Mouse (Mus musculus): Measurements from ENCODE around the gene Slc7a4. TPM values are rescaled to one million over a fixed set of nuclear protein-coding genes. Genes with fewer than 3 reads are reported as not detected.
"Not testable (repeated sequence)": the region's sequence is repeated elsewhere in the genome, so short reads cannot be mapped to it uniquely, and the experiment has no call there.

Slc7a4 gene
- polyA plus RNA-seq (2015; fragmentation: Nextera tagmentation; extraction: Ambion mirVana) = 53.9 and 54.6 TPM in 2 replicates

DNA sequence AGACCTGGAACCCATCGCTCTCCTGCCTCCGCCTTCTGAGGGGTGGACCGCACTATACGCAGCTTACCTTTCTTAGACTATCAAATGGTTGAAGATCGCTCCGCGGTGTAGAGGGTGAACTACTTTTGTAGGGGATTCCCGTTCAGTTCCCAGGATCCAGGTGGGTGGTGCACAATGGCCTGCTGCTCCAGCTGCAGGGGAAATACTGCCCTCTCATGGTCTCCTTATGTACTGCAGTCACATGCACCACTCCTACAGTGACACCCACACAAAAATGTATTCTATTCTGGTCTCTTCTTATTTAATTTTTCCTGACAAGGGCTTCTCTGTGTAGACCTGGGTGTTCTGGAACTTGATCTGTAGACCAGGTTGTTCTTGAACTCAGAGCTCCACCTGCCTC lies at the start of gene Slc7a4:
Slc7a4 (minus strand) TSS at position 151 of the 400 bp plus-strand sequence.
- no peak within 1 kb of the TSS for H3K4me2 ChIP-seq (ENCODE audit: low read length)
- no peaks in the 10 kb centered on the region for H3K36me3 ChIP-seq (ENCODE audit: control insufficient read depth, insufficient read depth, low read length)
- ATAC-seq = no peak
- 18% methylated on average over 8 of the region's 8 CpGs for WGBS
- no peak within 1 kb of the TSS for H3K9ac ChIP-seq (ENCODE audit: low read depth, low read length)
- no peaks in the 10 kb centered on the region for H3K27me3 ChIP-seq (replicated peaks; ENCODE audit: control insufficient read depth, insufficient read depth, low read length)
- H3K27ac ChIP-seq (ENCODE audit: low read depth, low read length) = no peak within 1 kb of the TSS
- H3K4me3 ChIP-seq (ENCODE audit: low read length) = no peak within 1 kb of the TSS
- H3K4me1 ChIP-seq (ENCODE audit: control insufficient read depth, insufficient read depth, low read depth, low read length) = no peaks in the 10 kb centered on the region
- 0 out of 2 replicates have a peak, but pooled peaks cover under 1% of the 10 kb centered on the region for H3K9me3 ChIP-seq (ENCODE audit: control insufficient read depth, low read length)

GRCm38 (mm10) chr16:17632580-17632979 lies 49.6 kb upstream of the Slc7a4 start:
- ATAC-seq = no peak
- Histone ChIP-seq H3K4me3 (ENCODE audit: low read length) (no peak overlapping the region), H3K9ac (ENCODE audit: low read depth, low read length) (no peak overlapping the region), H3K4me2 (ENCODE audit: low read length) (no peak overlapping the region), H3K36me3 (ENCODE audit: control insufficient read depth, insufficient read depth, low read length) (peaks cover 38% of the 10 kb centered on the region), H3K27ac (ENCODE audit: low read depth, low read length) (no peak overlapping the region), H3K4me1 (ENCODE audit: control insufficient read depth, insufficient read depth, low read depth, low read length) (no peaks in the 10 kb centered on the region), H3K9me3 (ENCODE audit: control insufficient read depth, low read length) (no peaks in the 10 kb centered on the region), H3K27me3 (replicated peaks; ENCODE audit: control insufficient read depth, insufficient read depth, low read length) (no peaks in the 10 kb centered on the region)
- WGBS = 93% methylated on average over 2 of the region's 2 CpGs

DNA sequence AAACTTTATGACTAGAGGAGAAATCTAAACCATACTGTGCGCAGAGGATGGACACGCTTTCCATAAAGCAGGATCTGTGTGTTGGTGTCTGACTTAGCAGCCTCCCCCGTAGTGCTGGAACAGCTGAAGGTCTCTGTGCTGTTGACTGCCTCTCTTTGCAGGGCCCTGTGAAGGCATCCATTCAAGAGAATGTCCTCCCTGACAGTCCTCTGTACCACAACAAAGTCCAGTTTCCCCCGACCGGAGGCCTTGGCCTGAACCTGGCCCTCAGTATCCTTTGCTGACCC lies 43.2 kb upstream of the Slc7a4 start:
- peaks cover 48% of the 10 kb centered on the region for H3K36me3 ChIP-seq (ENCODE audit: control insufficient read depth, insufficient read depth, low read length)
- H3K27me3 ChIP-seq (replicated peaks; ENCODE audit: control insufficient read depth, insufficient read depth, low read length) = no peaks in the 10 kb centered on the region
- H3K4me2 ChIP-seq (ENCODE audit: low read length) = no peak overlapping the region
- no peak for ATAC-seq
- H3K4me1 ChIP-seq (ENCODE audit: control insufficient read depth, insufficient read depth, low read depth, low read length) = no peaks in the 10 kb centered on the region
- no peak overlapping the region for H3K27ac ChIP-seq (ENCODE audit: low read depth, low read length)
- no peak overlapping the region for H3K4me3 ChIP-seq (ENCODE audit: low read length)
- no peaks in the 10 kb centered on the region for H3K9me3 ChIP-seq (ENCODE audit: control insufficient read depth, low read length)
- WGBS = 93% methylated on average over 5 of the region's 5 CpGs
- no peak overlapping the region for H3K9ac ChIP-seq (ENCODE audit: low read depth, low read length)

- WGBS = 68% methylated on average over 8 of the region's 8 CpGs
- Histone ChIP-seq H3K27ac (ENCODE audit: low read depth, low read length) (no peak overlapping the region), H3K27me3 (replicated peaks; ENCODE audit: control insufficient read depth, insufficient read depth, low read length) (no peaks in the 10 kb centered on the region), H3K36me3 (ENCODE audit: control insufficient read depth, insufficient read depth, low read length) (peaks cover 46% of the 10 kb centered on the region), H3K9me3 (ENCODE audit: control insufficient read depth, low read length) (no peaks in the 10 kb centered on the region), H3K4me2 (ENCODE audit: low read length) (no peak overlapping the region), H3K4me1 (ENCODE audit: control insufficient read depth, insufficient read depth, low read depth, low read length) (0 out of 2 replicates have a peak, but pooled peaks cover 2% of the 10 kb centered on the region), H3K4me3 (ENCODE audit: low read length) (no peak overlapping the region), H3K9ac (ENCODE audit: low read depth, low read length) (no peak overlapping the region)
- no peak for ATAC-seq
These were observed 42.7 kb upstream of the Slc7a4 start for GRCm38 (mm10) chr16:17625488-17626268.

GRCm38 (mm10) chr16:17621936-17622335 lies 38.9 kb upstream of the Slc7a4 start:
- Histone ChIP-seq H3K4me2 (ENCODE audit: low read length) (no peak overlapping the region), H3K4me1 (ENCODE audit: control insufficient read depth, insufficient read depth, low read depth, low read length) (peaks cover 11% of the 10 kb centered on the region), H3K9ac (ENCODE audit: low read depth, low read length) (no peak overlapping the region), H3K27ac (ENCODE audit: low read depth, low read length) (no peak overlapping the region), H3K4me3 (ENCODE audit: low read length) (no peak overlapping the region), H3K27me3 (replicated peaks; ENCODE audit: control insufficient read depth, insufficient read depth, low read length) (no peaks in the 10 kb centered on the region), H3K9me3 (ENCODE audit: control insufficient read depth, low read length) (no peaks in the 10 kb centered on the region), H3K36me3 (ENCODE audit: control insufficient read depth, insufficient read depth, low read length) (peaks cover 16% of the 10 kb centered on the region)
- 97% methylated on average over 1 of the region's 1 CpGs for WGBS
- no peak for ATAC-seq

- Histone ChIP-seq H3K27me3 (replicated peaks; ENCODE audit: control insufficient read depth, insufficient read depth, low read length) (no peaks in the 10 kb centered on the region), H3K4me1 (ENCODE audit: control insufficient read depth, insufficient read depth, low read depth, low read length) (peaks cover 11% of the 10 kb centered on the region), H3K4me2 (ENCODE audit: low read length) (peak within 1 kb of the TSS; percentile 81), H3K36me3 (ENCODE audit: control insufficient read depth, insufficient read depth, low read length) (peaks cover 6% of the 10 kb centered on the region), H3K4me3 (ENCODE audit: low read length) (peak within 1 kb of the TSS; percentile 63), H3K9me3 (ENCODE audit: control insufficient read depth, low read length) (no peaks in the 10 kb centered on the region), H3K27ac (ENCODE audit: low read depth, low read length) (no peak within 1 kb of the TSS), H3K9ac (ENCODE audit: low read depth, low read length) (peak within 1 kb of the TSS; percentile 73)
- peak; percentile 84 for ATAC-seq
- 2% methylated on average over 56 of the region's 60 CpGs for WGBS
These were observed 36.4 kb upstream of the Slc7a4 start, which contains the start of gene Smpd4 for GRCm38 (mm10) chr16:17619198-17620105. Gene Smpd4, plus strand, starts transcription at chr16:17619354.

DNA sequence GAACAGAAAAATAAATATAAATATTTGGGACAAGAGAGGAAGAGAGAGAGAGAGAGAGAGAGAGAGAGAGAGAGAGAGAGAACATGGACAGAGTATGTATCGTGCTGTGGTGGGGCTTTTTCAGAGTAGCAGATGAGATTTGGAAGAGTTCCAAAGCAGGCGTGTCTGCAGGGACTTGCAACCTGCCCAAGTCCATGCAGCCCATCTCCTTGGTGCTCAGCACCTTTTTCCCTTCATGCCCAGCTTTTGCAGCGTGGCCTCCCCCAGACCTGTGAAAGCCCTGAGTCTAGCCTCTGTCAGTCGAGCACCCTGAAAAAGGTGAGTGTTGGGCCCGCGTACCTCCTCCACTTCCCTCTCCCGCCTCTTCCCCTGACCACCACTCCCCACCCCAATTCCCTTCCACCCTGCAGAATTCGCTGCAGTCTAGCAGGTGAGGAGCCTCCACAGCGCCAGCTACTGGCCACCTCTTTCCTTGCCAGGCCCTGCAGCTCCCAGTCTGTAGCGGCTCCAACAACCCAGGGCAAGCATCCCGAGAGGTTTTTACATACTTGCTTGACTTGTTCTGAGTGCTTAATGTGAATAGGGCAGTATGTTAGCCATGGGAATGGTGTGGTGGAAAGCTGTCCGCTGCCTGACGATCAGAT lies 35.0 kb upstream of the Slc7a4 start:
- H3K9ac ChIP-seq (ENCODE audit: low read depth, low read length) = no peak overlapping the region
- 18% methylated on average over 13 of the region's 13 CpGs for WGBS
- H3K9me3 ChIP-seq (ENCODE audit: control insufficient read depth, low read length) = no peaks in the 10 kb centered on the region
- 0 out of 2 replicates have a peak overlapping the region, but pooled peaks have one; percentile 5 for H3K4me2 ChIP-seq (ENCODE audit: low read length)
- H3K36me3 ChIP-seq (ENCODE audit: control insufficient read depth, insufficient read depth, low read length) = peaks cover 3% of the 10 kb centered on the region; the same call in 1 of the 2 replicates
- peak; percentile 48; the same call in 1 of the 2 replicates for ATAC-seq
- H3K27ac ChIP-seq (ENCODE audit: low read depth, low read length) = no peak overlapping the region
- no peaks in the 10 kb centered on the region for H3K27me3 ChIP-seq (replicated peaks; ENCODE audit: control insufficient read depth, insufficient read depth, low read length)
- H3K4me3 ChIP-seq (ENCODE audit: low read length) = no peak overlapping the region
- H3K4me1 ChIP-seq (ENCODE audit: control insufficient read depth, insufficient read depth, low read depth, low read length) = peaks cover 11% of the 10 kb centered on the region

- no peak overlapping the region for H3K4me2 ChIP-seq (ENCODE audit: low read length)
- no peaks in the 10 kb centered on the region for H3K36me3 ChIP-seq (ENCODE audit: control insufficient read depth, insufficient read depth, low read length)
- no peak overlapping the region for H3K9ac ChIP-seq (ENCODE audit: low read depth, low read length)
- WGBS = 84% methylated on average over 5 of the region's 5 CpGs
- H3K4me3 ChIP-seq (ENCODE audit: low read length) = no peak overlapping the region
- no peak overlapping the region for H3K27ac ChIP-seq (ENCODE audit: low read depth, low read length)
- no peak for ATAC-seq
- no peaks in the 10 kb centered on the region for H3K9me3 ChIP-seq (ENCODE audit: control insufficient read depth, low read length)
- H3K4me1 ChIP-seq (ENCODE audit: control insufficient read depth, insufficient read depth, low read depth, low read length) = peaks cover 11% of the 10 kb centered on the region
- H3K27me3 ChIP-seq (replicated peaks; ENCODE audit: control insufficient read depth, insufficient read depth, low read length) = no peaks in the 10 kb centered on the region
These were observed 33.2 kb upstream of the Slc7a4 start for GRCm38 (mm10) chr16:17616212-17616611.

DNA sequence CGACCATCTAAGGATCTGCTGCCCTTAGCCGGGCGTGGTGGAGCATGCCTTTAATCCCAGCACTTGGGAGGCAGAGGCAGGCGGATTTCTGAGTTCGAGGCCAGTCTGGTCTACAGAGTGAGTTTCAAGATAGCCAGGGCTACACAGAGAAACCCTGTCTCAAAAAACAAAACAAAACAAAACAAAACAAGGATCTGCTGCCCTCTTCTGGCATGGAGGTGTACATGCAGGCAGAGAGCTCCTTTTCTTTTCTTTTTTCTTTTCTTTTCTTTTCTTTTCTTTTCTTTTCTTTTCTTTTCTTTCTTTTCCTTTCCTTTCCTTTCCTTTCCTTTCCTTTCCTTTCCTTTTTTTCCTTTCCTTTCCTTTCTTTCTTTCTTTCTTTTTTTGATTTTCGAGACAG lies 31.7 kb upstream of the Slc7a4 start:
- 95% methylated on average over 6 of the region's 6 CpGs for WGBS
- H3K27ac ChIP-seq (ENCODE audit: low read depth, low read length); ATAC-seq; H3K4me2 ChIP-seq (ENCODE audit: low read length); H3K4me3 ChIP-seq (ENCODE audit: low read length); H3K27me3 ChIP-seq (replicated peaks; ENCODE audit: control insufficient read depth, insufficient read depth, low read length); H3K4me1 ChIP-seq (ENCODE audit: control insufficient read depth, insufficient read depth, low read depth, low read length); H3K36me3 ChIP-seq (ENCODE audit: control insufficient read depth, insufficient read depth, low read length); H3K9ac ChIP-seq (ENCODE audit: low read depth, low read length); H3K9me3 ChIP-seq (ENCODE audit: control insufficient read depth, low read length): not testable (repeated sequence)

Measured in hindbrain, embryonic 16.5 days (tissue).